Mouse (Mus musculus): ENCODE measurements at regions not wholly inside any gene's neighbourhood (a gene's known extent, or its start where the extent isn't known, plus 50 kb on each side); places are given as distances from the start of the nearest gene placed in this dataset.
"Not testable (repeated sequence)": the region's sequence is repeated elsewhere in the genome, so short reads cannot be mapped to it uniquely, and the experiment has no call there.

- no peak overlapping the region for H3K4me2 ChIP-seq (ENCODE audit: low read depth, low read length)
- no peak overlapping the region for H3K4me3 ChIP-seq (ENCODE audit: low read depth, low read length)
- no peaks in the 10 kb centered on the region for H3K9me3 ChIP-seq (replicated peaks; ENCODE audit: control insufficient read depth, low read length)
- no peaks in the 10 kb centered on the region for H3K4me1 ChIP-seq (ENCODE audit: control insufficient read depth, low read depth, low read length)
- H3K27me3 ChIP-seq (ENCODE audit: control insufficient read depth, insufficient read depth, low read depth, low read length): no peaks in the 10 kb centered on the region
- H3K36me3 ChIP-seq (ENCODE audit: control insufficient read depth, insufficient read depth): no peaks in the 10 kb centered on the region
- no peak overlapping the region for H3K27ac ChIP-seq (ENCODE audit: low read length)
- ATAC-seq (ENCODE audit: low read depth): no peak
- WGBS (ENCODE audit: insufficient replicate concordance): 70% methylated on average over 9 of the region's 9 CpGs
- H3K9ac ChIP-seq (ENCODE audit: low read depth, low read length): no peak overlapping the region
These were observed 99.3 kb downstream of the Sox4 start for GRCm38 (mm10) chr13:28854247-28854646.

GRCm38 (mm10) chr13:28848305-28848704, 105.2 kb downstream of the Sox4 start:
- no peak overlapping the region for H3K4me3 ChIP-seq (ENCODE audit: low read depth, low read length)
- no peak for ATAC-seq (ENCODE audit: low read depth)
- 71% methylated on average over 5 of the region's 5 CpGs for WGBS (ENCODE audit: insufficient replicate concordance)

DNA sequence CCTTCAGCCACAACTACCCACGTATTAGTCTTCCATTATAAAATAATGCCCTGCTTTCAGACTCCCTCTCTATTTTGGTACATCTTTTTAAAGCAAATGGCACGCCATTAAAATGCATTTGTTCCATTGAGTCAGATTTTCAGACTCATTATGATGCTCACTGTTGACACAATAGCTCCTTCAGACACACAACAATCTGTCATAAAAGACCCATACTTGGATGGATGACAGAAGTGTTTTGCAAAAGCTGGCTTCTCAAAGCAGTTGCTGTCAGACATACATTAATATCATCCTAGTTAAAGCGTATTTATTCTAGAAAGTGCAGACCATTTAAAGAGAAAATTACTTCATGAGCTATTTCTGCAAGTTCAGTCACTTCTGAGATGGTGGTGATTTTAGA, 106.0 kb downstream of the Sox4 start:
- Histone ChIP-seq H3K4me2 (ENCODE audit: low read depth, low read length) (no peak overlapping the region), H3K27ac (ENCODE audit: low read length) (no peak overlapping the region), H3K9ac (ENCODE audit: low read depth, low read length) (no peak overlapping the region), H3K27me3 (ENCODE audit: control insufficient read depth, insufficient read depth, low read depth, low read length) (no peaks in the 10 kb centered on the region), H3K9me3 (replicated peaks; ENCODE audit: control insufficient read depth, low read length) (no peaks in the 10 kb centered on the region), H3K4me3 (ENCODE audit: low read depth, low read length) (no peak overlapping the region), H3K4me1 (ENCODE audit: control insufficient read depth, low read depth, low read length) (no peaks in the 10 kb centered on the region), H3K36me3 (ENCODE audit: control insufficient read depth, insufficient read depth) (no peaks in the 10 kb centered on the region)
- ATAC-seq (ENCODE audit: low read depth): no peak
- 66% methylated on average over 3 of the region's 3 CpGs for WGBS (ENCODE audit: insufficient replicate concordance)

More at GRCm38 (mm10) chr13:28848305-28848704, 105.2 kb downstream of the Sox4 start:
- Histone ChIP-seq H3K36me3 (ENCODE audit: control insufficient read depth, insufficient read depth) (no peaks in the 10 kb centered on the region), H3K9me3 (replicated peaks; ENCODE audit: control insufficient read depth, low read length) (no peaks in the 10 kb centered on the region), H3K9ac (ENCODE audit: low read depth, low read length) (no peak overlapping the region), H3K4me2 (ENCODE audit: low read depth, low read length) (no peak overlapping the region), H3K27ac (ENCODE audit: low read length) (no peak overlapping the region), H3K27me3 (ENCODE audit: control insufficient read depth, insufficient read depth, low read depth, low read length) (no peaks in the 10 kb centered on the region), H3K4me1 (ENCODE audit: control insufficient read depth, low read depth, low read length) (no peaks in the 10 kb centered on the region)

- no peak overlapping the region for H3K4me3 ChIP-seq (ENCODE audit: low read depth, low read length)
- WGBS (ENCODE audit: insufficient replicate concordance): 68% methylated on average over 3 of the region's 3 CpGs
- H3K9me3 ChIP-seq (replicated peaks; ENCODE audit: control insufficient read depth, low read length): no peaks in the 10 kb centered on the region
- no peaks in the 10 kb centered on the region for H3K36me3 ChIP-seq (ENCODE audit: control insufficient read depth, insufficient read depth)
- no peak overlapping the region for H3K4me2 ChIP-seq (ENCODE audit: low read depth, low read length)
- H3K27me3 ChIP-seq (ENCODE audit: control insufficient read depth, insufficient read depth, low read depth, low read length): no peaks in the 10 kb centered on the region
- H3K9ac ChIP-seq (ENCODE audit: low read depth, low read length): no peak overlapping the region
- no peak overlapping the region for H3K27ac ChIP-seq (ENCODE audit: low read length)
- H3K4me1 ChIP-seq (ENCODE audit: control insufficient read depth, low read depth, low read length): no peaks in the 10 kb centered on the region
- ATAC-seq (ENCODE audit: low read depth): no peak
These were observed 109.0 kb downstream of the Sox4 start for GRCm38 (mm10) chr13:28844495-28844894.

DNA sequence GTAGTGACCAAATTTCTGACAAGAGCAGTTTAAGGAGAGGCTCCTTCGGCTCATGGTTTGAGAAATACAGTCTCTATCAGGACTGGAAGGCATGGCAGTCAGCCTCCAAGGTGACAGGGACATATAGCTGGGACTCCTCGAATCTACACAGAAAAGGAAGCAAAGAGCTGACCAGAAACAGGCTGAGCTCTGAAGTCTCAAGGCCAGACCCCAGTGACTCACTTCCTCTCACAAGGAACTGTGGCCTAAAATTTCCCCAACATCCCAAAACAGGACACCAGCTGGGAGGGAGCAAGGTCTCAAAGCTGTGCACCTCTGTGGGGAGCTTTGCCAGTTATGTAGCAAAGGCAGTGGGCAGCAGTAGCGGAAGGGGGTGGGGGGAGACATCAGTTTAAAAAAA, 110.7 kb downstream of the Sox4 start:
- Histone ChIP-seq H3K9me3 (replicated peaks; ENCODE audit: control insufficient read depth, low read length) (no peaks in the 10 kb centered on the region), H3K9ac (ENCODE audit: low read depth, low read length) (no peak overlapping the region), H3K4me3 (ENCODE audit: low read depth, low read length) (no peak overlapping the region), H3K4me1 (ENCODE audit: control insufficient read depth, low read depth, low read length) (no peaks in the 10 kb centered on the region), H3K27ac (ENCODE audit: low read length) (no peak overlapping the region), H3K4me2 (ENCODE audit: low read depth, low read length) (no peak overlapping the region), H3K36me3 (ENCODE audit: control insufficient read depth, insufficient read depth) (no peaks in the 10 kb centered on the region), H3K27me3 (ENCODE audit: control insufficient read depth, insufficient read depth, low read depth, low read length) (no peaks in the 10 kb centered on the region)
- WGBS (ENCODE audit: insufficient replicate concordance): 23% methylated on average over 3 of the region's 3 CpGs
- no peak for ATAC-seq (ENCODE audit: low read depth)

DNA sequence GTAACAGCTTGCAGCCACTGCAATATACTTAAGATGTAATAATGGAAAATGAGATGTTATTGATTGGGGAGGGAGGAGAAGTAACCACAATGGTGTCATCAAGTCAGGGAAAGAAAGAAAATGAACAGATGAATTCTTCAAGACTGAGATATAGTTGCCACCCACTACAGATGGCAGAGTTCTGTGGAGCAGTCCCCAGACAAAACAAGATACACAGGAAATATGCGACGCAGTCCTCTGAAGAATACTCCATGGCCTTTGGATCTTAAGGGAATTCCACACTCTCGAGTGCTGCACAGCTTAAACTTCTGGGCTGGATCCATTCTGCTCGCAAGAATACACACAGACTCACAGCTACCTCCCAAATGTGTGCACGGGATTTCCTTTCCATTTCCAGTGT, 113.4 kb downstream of the Sox4 start:
- no peak overlapping the region for H3K9ac ChIP-seq (ENCODE audit: low read depth, low read length)
- no peaks in the 10 kb centered on the region for H3K27me3 ChIP-seq (ENCODE audit: control insufficient read depth, insufficient read depth, low read depth, low read length)
- no peaks in the 10 kb centered on the region for H3K36me3 ChIP-seq (ENCODE audit: control insufficient read depth, insufficient read depth)
- no peak overlapping the region for H3K4me3 ChIP-seq (ENCODE audit: low read depth, low read length)
- no peak for ATAC-seq (ENCODE audit: low read depth)
- H3K4me2 ChIP-seq (ENCODE audit: low read depth, low read length): no peak overlapping the region
- no peaks in the 10 kb centered on the region for H3K4me1 ChIP-seq (ENCODE audit: control insufficient read depth, low read depth, low read length)
- no peak overlapping the region for H3K27ac ChIP-seq (ENCODE audit: low read length)
- 65% methylated on average over 5 of the region's 5 CpGs for whole genome bisulfite sequencing (ENCODE audit: insufficient replicate concordance)
- no peaks in the 10 kb centered on the region for H3K9me3 ChIP-seq (replicated peaks; ENCODE audit: control insufficient read depth, low read length)

DNA sequence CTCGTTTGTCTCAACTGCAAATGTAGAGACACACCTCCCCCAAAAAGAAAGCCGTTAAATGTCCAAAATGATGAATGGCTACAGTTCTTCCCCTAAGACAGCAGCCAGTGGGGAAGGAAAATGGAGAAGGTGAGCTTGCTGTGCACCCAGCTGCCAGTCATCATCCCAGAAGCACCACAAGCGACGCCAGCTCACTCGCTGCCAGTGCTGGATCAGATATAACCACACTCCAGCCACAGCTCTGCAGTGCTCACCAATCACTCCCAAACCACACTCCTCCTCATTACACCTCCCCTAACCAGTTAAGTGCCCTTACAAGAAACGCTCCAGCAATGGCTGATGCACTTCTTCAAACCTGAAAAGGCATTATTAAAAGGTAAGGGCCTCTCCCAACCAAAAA, 114.4 kb downstream of the Sox4 start:
- H3K27me3 ChIP-seq (ENCODE audit: control insufficient read depth, insufficient read depth, low read depth, low read length): no peaks in the 10 kb centered on the region
- 13% methylated on average over 6 of the region's 6 CpGs for WGBS (ENCODE audit: insufficient replicate concordance)

GRCm38 (mm10) chr13:28838216-28838615, 115.3 kb downstream of the Sox4 start:
- no peak for ATAC-seq (ENCODE audit: low read depth)
- Histone ChIP-seq H3K9me3 (replicated peaks; ENCODE audit: control insufficient read depth, low read length) (no peaks in the 10 kb centered on the region), H3K9ac (ENCODE audit: low read depth, low read length) (no peak overlapping the region), H3K27me3 (ENCODE audit: control insufficient read depth, insufficient read depth, low read depth, low read length) (no peaks in the 10 kb centered on the region), H3K36me3 (ENCODE audit: control insufficient read depth, insufficient read depth) (no peaks in the 10 kb centered on the region), H3K4me1 (ENCODE audit: control insufficient read depth, low read depth, low read length) (no peaks in the 10 kb centered on the region), H3K27ac (ENCODE audit: low read length) (no peak overlapping the region), H3K4me3 (ENCODE audit: low read depth, low read length) (no peak overlapping the region), H3K4me2 (ENCODE audit: low read depth, low read length) (no peak overlapping the region)
- 32% methylated on average over 3 of the region's 3 CpGs for WGBS (ENCODE audit: insufficient replicate concordance)

More for the DNA sequence above, 114.4 kb downstream of the Sox4 start:
- no peaks in the 10 kb centered on the region for H3K9me3 ChIP-seq (replicated peaks; ENCODE audit: control insufficient read depth, low read length)
- H3K9ac ChIP-seq (ENCODE audit: low read depth, low read length): no peak overlapping the region
- H3K27ac ChIP-seq (ENCODE audit: low read length): no peak overlapping the region
- no peaks in the 10 kb centered on the region for H3K36me3 ChIP-seq (ENCODE audit: control insufficient read depth, insufficient read depth)
- no peak overlapping the region for H3K4me2 ChIP-seq (ENCODE audit: low read depth, low read length)
- no peak overlapping the region for H3K4me3 ChIP-seq (ENCODE audit: low read depth, low read length)
- no peak for ATAC-seq (ENCODE audit: low read depth)
- no peaks in the 10 kb centered on the region for H3K4me1 ChIP-seq (ENCODE audit: control insufficient read depth, low read depth, low read length)

DNA sequence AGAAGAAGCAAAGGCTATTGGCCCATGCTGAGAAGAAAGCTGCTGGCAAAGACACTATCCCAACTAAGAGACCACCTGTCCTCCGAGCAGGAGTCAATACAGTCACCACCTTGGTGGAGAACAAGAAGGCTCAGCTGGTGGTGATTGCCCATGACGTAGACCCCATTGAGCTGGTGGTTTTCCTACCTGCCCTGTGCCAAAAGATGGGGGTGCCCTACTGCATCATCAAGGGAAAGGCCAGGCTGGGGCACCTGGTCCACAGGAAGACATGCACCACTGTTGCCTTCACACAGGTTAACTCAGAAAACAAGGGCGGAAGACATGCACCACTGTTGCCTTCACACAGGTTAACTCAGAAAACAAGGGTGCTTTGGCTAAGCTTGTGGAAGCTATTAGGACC, 116.3 kb downstream of the Sox4 start:
- not testable (repeated sequence) for H3K36me3 ChIP-seq (ENCODE audit: control insufficient read depth, insufficient read depth); H3K9ac ChIP-seq (ENCODE audit: low read depth, low read length); H3K27ac ChIP-seq (ENCODE audit: low read length); H3K4me3 ChIP-seq (ENCODE audit: low read depth, low read length); ATAC-seq (ENCODE audit: low read depth); H3K4me2 ChIP-seq (ENCODE audit: low read depth, low read length); H3K4me1 ChIP-seq (ENCODE audit: control insufficient read depth, low read depth, low read length); H3K9me3 ChIP-seq (replicated peaks; ENCODE audit: control insufficient read depth, low read length); H3K27me3 ChIP-seq (ENCODE audit: control insufficient read depth, insufficient read depth, low read depth, low read length)
- 62% methylated on average over 3 of the region's 3 CpGs for WGBS (ENCODE audit: insufficient replicate concordance)

DNA sequence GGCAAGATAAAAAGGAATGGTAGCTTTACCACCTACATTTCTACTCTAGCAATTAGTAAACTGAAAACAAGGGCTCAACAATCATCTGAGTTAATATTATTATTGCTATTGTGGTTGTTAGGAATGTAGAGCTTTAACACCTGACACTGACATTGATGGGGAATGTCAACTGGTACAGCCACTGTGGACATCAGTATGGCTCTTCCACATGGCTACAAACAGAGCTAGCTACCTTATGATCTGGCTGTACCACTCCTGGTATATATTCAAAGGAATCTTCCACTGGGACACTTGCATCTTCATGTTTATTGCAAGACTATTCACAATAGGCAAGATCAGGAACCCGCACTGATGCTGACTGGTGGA, 119.8 kb downstream of the Sox4 start:
- 69% methylated on average over 1 of the region's 1 CpGs for WGBS (ENCODE audit: insufficient replicate concordance)
- Histone ChIP-seq H3K36me3 (ENCODE audit: control insufficient read depth, insufficient read depth) (no peaks in the 10 kb centered on the region), H3K9ac (ENCODE audit: low read depth, low read length) (no peak overlapping the region), H3K9me3 (replicated peaks; ENCODE audit: control insufficient read depth, low read length) (no peaks in the 10 kb centered on the region), H3K4me2 (ENCODE audit: low read depth, low read length) (no peak overlapping the region), H3K27ac (ENCODE audit: low read length) (no peak overlapping the region), H3K27me3 (ENCODE audit: control insufficient read depth, insufficient read depth, low read depth, low read length) (no peaks in the 10 kb centered on the region), H3K4me1 (ENCODE audit: control insufficient read depth, low read depth, low read length) (no peaks in the 10 kb centered on the region), H3K4me3 (ENCODE audit: low read depth, low read length) (no peak overlapping the region)
- ATAC-seq (ENCODE audit: low read depth): no peak
